Mouse (Mus musculus) kidney, postnatal 36 days (tissue): ENCODE measurements around the gene Cdh18.
A peak's percentile ranks its signal among the peaks of the same experiment; 100 is the strongest.

Source experiments
- DNase-seq, 2 experiments: peaks; one replicate each; pipeline ENCODE4 v3.0.0; 2021 to 2022; ENCODE audit warnings: mixed read lengths in 2 of 2

Cdh18 gene

DNA sequence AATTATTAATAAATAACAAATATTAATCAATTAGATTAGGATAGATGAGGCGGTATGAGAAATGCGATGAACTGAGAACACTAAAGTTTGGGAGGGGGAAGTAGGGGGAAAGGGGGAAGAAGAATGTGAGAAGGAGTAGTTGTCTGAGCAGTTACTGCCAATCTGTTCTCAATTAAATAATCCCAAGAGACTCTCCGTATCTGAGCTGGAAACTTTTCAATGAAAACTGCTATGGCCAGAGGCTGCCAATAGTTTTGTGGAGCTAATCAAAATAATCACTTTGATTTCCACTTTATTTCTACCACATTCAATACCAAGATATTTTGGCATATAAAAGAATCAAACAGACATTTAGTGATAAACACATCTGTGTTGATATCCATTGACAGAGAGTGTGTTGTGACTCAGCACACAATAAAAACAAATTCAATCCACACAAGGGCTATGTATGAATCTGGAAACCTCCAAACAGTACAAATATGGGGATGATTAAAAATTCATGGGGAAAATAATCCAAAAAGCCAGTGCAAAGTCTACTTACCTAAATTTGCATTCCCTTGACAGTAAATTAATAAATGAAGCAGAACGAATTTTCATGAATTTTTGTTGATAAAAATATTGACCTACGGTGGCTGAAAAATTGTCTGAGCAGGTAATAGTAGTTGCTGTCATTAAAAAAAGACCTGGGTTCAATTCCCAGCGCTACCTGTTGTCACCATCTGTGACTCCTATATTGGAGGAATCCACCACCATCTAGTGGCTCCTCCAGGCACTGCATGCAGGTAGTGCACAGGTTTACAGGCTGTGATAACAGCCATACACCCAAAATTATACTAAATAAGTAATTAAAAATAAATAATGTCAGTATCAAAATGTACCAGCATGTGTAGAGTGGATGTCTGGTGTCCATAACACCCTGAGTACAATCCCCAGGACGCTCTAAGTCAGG, 922.0 kb downstream of the Cdh18 start:
- peak in 1 of 2 experiments; percentile 43 for DNase-seq

DNA sequence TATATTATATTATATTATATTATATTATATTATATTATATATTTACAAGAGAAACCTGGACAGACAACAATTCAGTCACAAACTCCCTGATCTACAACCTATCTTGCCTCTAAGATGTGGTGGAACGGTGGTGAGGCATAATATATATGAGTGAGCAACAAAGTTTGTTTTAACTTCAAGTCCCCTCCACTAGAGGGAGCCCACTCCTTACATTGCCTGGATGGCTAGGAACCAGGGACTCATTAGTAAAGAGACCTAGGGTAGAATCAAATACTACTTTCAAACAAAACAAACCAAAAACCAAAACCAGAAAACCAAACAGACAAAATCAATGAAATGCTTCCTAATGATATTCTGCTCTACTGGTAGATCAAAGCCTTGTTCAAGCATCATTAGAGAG, 937.5 kb downstream of the Cdh18 start:
- peak in 1 of 2 experiments; percentile 21 for DNase-seq

DNA sequence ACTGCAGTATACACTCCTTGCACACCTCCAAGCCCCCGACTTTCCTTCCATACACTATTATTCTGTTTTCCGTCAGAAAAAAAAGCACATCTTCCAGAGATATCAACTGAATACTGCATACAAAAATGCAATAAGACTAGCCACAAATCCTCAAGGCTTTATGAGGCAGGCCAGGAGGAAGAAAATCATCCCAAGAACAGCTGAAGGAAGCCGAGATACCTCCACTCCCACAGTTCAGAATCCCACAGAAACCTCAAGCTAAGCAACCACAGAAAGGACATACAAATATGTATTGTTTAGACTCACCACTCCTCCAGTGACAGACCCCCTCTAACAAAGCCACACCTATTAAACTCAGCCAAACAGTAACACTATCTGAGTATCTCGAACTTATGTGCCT, 957.7 kb downstream of the Cdh18 start:
- DNase-seq, result no peak

DNA sequence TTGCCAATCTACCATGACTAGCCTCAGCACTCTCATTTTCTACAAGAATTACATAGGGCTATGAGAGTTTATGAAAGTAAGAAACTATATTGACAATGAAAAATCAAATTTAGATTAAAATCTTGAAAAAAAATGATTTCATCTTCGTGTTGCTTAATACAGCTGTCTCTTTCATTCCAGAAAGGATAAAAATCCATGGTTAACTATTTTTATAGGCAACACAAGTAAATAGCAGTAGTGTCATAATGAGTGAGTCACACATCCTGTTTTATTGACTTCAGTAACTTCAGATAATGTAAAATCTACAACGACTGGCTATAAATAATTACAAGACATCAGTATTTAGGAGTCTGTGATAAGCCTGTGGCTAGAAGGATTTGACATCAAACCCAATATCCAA, 960.9 kb downstream of the Cdh18 start:
- no peak for DNase-seq

DNA sequence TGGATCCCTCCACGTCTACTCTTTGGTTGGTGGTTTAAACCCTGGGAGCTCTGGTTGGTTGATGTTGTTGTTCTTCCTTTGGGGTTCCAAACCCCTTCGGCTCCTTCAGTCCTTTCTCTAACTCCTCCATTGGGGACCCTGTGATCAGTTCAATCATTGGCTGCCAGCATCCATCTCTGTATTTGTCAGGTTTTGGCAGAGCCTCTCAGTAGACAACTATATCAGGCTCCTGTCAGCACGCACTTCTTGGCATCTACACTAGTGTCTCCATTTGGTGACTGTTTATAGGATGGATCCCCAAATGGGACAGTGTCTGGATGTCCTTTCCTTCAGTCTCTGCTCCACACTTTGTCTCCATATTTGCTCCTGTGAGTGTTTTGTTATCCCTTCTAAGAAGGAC, 967.0 kb downstream of the Cdh18 start:
- no peak for DNase-seq

DNA sequence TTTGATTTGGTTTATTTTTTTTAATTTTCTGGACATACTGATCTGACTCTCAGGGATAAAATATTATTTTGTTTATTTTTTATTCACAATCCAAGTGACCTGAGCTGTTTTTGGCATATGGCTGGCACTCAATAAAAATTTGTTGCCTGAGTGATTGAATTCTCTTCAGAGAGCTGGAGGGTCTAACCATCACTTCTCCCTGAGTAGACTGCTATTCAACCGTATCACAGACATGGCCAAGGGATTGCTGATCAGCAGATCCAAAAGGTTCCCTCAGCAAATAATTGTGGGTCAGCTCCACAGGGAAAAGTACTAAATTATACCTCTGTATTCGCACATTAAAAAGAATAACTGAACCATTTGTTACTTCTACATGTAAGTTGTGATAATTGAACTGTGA, 969.3 kb downstream of the Cdh18 start:
- DNase-seq, result no peak
